Mouse (Mus musculus) embryonic facial prominence, embryonic 11.5 days (tissue): ENCODE results near the gene Gm7324. TPM values are rescaled to one million over a fixed set of nuclear protein-coding genes. Genes with fewer than 3 reads are reported as not detected.
"Not testable (repeated sequence)": the region's sequence is repeated elsewhere in the genome, so short reads cannot be mapped to it uniquely, and the experiment has no call there.

Experiments
- ATAC-seq: fragments of 200-750 bp; cut with Nextera tagmentation; replicated peaks from 2 replicates; pipeline ENCODE4 v1.8.0; 2017; ENCODE audit warnings: low read depth; ENCODE audit not compliant: insufficient number of reproducible peaks, low FRiP score, low TSS enrichment
- DNase-seq: peaks from one replicate; pipeline ENCODE4 v3.0.0-alpha.2; 2015; ENCODE audit warnings: low spot score
- H3K27ac ChIP-seq: fragments of 300-500 bp; sonication (generic); replicated peaks from 2 replicates; pipeline ENCODE4 v1.5.1; 2014; ENCODE audit warnings: mild to moderate bottlenecking, low read depth, low read length, control low read depth
- H3K27me3 ChIP-seq: fragments of 300-500 bp; sonication (generic); 2 replicates; pipeline ENCODE4 v1.6.1; 2014; ENCODE audit warnings: mild to moderate bottlenecking, low read length, moderate library complexity, mixed read lengths; ENCODE audit not compliant: control insufficient read depth, insufficient read depth
- H3K36me3 ChIP-seq: fragments of 300-500 bp; sonication (generic); replicated peaks from 2 replicates; pipeline ENCODE4 v1.6.1; 2014; ENCODE audit warnings: low read depth, mild to moderate bottlenecking, low read length, moderate library complexity, mixed read lengths; ENCODE audit not compliant: control insufficient read depth, insufficient read depth
- H3K4me1 ChIP-seq: fragments of 300-500 bp; sonication (generic); 2 replicates; pipeline ENCODE4 v1.6.1; 2014; ENCODE audit warnings: low read length, mixed read lengths; ENCODE audit not compliant: control insufficient read depth, insufficient read depth
- H3K4me2 ChIP-seq: fragments of 300-500 bp; sonication (generic); 2 replicates; pipeline ENCODE4 v1.6.1; 2014; ENCODE audit warnings: low read depth, mild to moderate bottlenecking, control low read depth, low read length, moderate library complexity
- H3K4me3 ChIP-seq: fragments of 300-500 bp; sonication (generic); 2 replicates; pipeline ENCODE4 v1.5.1; 2014; ENCODE audit warnings: low read depth, low read length, control low read depth
- H3K9ac ChIP-seq: fragments of 300-500 bp; sonication (generic); replicated peaks from 2 replicates; pipeline ENCODE4 v1.6.1; 2014; ENCODE audit warnings: mild to moderate bottlenecking, control low read depth, low read length
- H3K9me3 ChIP-seq: fragments of 300-500 bp; sonication (generic); replicated peaks from 2 replicates; pipeline ENCODE4 v1.6.1; 2016; ENCODE audit warnings: mild to moderate bottlenecking, low read length, inconsistent platforms, mixed read lengths; ENCODE audit not compliant: control insufficient read depth
- WGBS: fragments of 180-500 bp; shearing (Covaris S2); extraction: QIAGEN DNeasy Blood & Tissue Kit; methylation state at CpG from one replicate; pipeline ENCODE4 v1.1.7; 2014; 5-methylcytosine and 5-hydroxymethylcytosine counted together
- polyA plus RNA-seq: library from polyadenylated mRNA; unstranded; fragments of >200 nt; fragmentation: Nextera tagmentation; extraction: Ambion mirVana; gene quantifications from 2 replicates; pipeline ENCODE4 v1.2.1, GENCODE M21; 2014

Gene Gm7324
- polyA plus RNA-seq: 1.7 and 2.1 TPM in 2 replicates

GRCm38 (mm10) chr14:43697621-43698020 lies at the start of gene Gm7324:
TSS of gene Gm7324 (plus strand) at chr14:43697828.
- not testable (repeated sequence) for H3K4me3 ChIP-seq, ATAC-seq, H3K27ac ChIP-seq, H3K9ac ChIP-seq, H3K4me1 ChIP-seq, H3K36me3 ChIP-seq, H3K9me3 ChIP-seq, H3K27me3 ChIP-seq, DNase-seq, H3K4me2 ChIP-seq
- 92% methylated on average over 4 of the region's 4 CpGs for WGBS

GRCm38 (mm10) chr14:43677099-43677498 lies 20.5 kb upstream of the Gm7324 start, which contains the start of gene Gm8165:
TSS of gene Gm8165 (minus strand) at chr14:43677199.
- not testable (repeated sequence) for H3K9ac ChIP-seq, H3K9me3 ChIP-seq, ATAC-seq, H3K4me3 ChIP-seq, H3K4me1 ChIP-seq, DNase-seq, H3K27ac ChIP-seq, H3K4me2 ChIP-seq, H3K36me3 ChIP-seq, H3K27me3 ChIP-seq
- WGBS: no CpG with 5 or more reads among the region's 2 CpGs

- not testable (repeated sequence) for H3K4me3 ChIP-seq, H3K4me2 ChIP-seq, H3K27me3 ChIP-seq, DNase-seq, H3K9ac ChIP-seq, H3K9me3 ChIP-seq, H3K36me3 ChIP-seq, H3K27ac ChIP-seq, H3K4me1 ChIP-seq, ATAC-seq
- 100% methylated on average over 1 of the region's 3 CpGs for WGBS
Measured at GRCm38 (mm10) chr14:43727385-43727784, 29.8 kb downstream of the Gm7324 start, which contains the start of gene Gm16506. TSS of gene Gm16506 (minus strand) at chr14:43727485.

GRCm38 (mm10) chr14:43747566-43747965 lies 49.9 kb downstream of the Gm7324 start, which contains the start of gene Gm6526:
TSS of gene Gm6526 (plus strand) at chr14:43747866.
- not testable (repeated sequence) for DNase-seq, H3K4me3 ChIP-seq, H3K27ac ChIP-seq, H3K9me3 ChIP-seq, H3K4me2 ChIP-seq, H3K27me3 ChIP-seq, H3K9ac ChIP-seq, ATAC-seq, H3K4me1 ChIP-seq, H3K36me3 ChIP-seq
- WGBS: 80% methylated on average over 4 of the region's 4 CpGs

Other genes with a start within 250 kb of the Gm7324 start
- not detected in 2 replicates for gene Gm5799, start 154.3 kb upstream of the Gm7324 start, polyA plus RNA-seq
- not detected in 2 replicates for gene Gm17654, start 118.7 kb upstream of the Gm7324 start, polyA plus RNA-seq
- not detected in 2 replicates for gene Gm10375, start 89.8 kb upstream of the Gm7324 start, polyA plus RNA-seq
- not detected in 2 replicates for gene Gm8165, start 20.6 kb upstream of the Gm7324 start, polyA plus RNA-seq
- gene Gm16506, start 29.7 kb downstream of the Gm7324 start, polyA plus RNA-seq: not detected in 2 replicates
- gene Gm6526, start 50.0 kb downstream of the Gm7324 start, polyA plus RNA-seq: not detected in 2 replicates
- not detected in 2 replicates for gene Gm8180, start 86.9 kb downstream of the Gm7324 start, polyA plus RNA-seq
- gene Ear1, start 177.7 kb downstream of the Gm7324 start, polyA plus RNA-seq: not detected in 2 replicates
- gene Ear10, start 225.7 kb downstream of the Gm7324 start, polyA plus RNA-seq: not detected in 2 replicates
- gene Gm8113, start 227.6 kb downstream of the Gm7324 start, polyA plus RNA-seq: 14.2 and 16.7 TPM in 2 replicates